Mouse (Mus musculus) thymus, adult 2 months (tissue): ENCODE measurements at regions not wholly inside any gene's neighbourhood (a gene's known extent, or its start where the extent isn't known, plus 50 kb on each side); places are given as distances from the start of the nearest gene placed in this dataset.

Experiments
- CTCF ChIP-seq: fragments of 200-500 bp; IDR thresholded peaks from 2 replicates; pipeline ENCODE4 v1.5.1; 2012; ENCODE audit warnings: mild to moderate bottlenecking, control low read depth, low read length, moderate library complexity, borderline replicate concordance; ENCODE audit not compliant: control insufficient read depth, poor library complexity, insufficient read depth; ENCODE audit errors: extremely low read depth
- POLR2A ChIP-seq: fragments of 200-500 bp; IDR thresholded peaks from 2 replicates; pipeline ENCODE4 v1.6.1; 2012; ENCODE audit warnings: mild to moderate bottlenecking, low read length, control low read depth, moderate library complexity; ENCODE audit not compliant: control insufficient read depth, poor library complexity, insufficient read depth; ENCODE audit errors: extremely low read depth

DNA sequence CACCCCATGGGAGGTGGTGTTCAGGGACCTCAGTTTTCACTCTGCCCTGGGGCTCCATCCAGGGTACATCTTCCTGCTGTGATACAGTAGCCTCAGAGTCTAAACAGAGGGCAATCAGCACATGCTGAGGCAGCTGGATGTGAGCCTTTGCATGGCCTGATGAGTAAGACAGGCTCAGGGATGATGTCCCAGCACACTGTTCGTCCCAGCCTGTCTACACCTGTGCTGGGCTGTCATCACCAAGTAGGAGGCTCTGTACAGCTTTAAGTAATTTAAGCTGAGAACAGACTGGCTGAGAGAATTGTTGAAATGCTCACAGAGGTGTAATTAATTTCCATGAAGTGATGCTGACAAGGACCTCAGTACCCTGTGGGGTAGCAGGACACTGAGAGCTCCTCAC, 132.8 kb upstream of the Adamts18 start:
- TF ChIP-seq POLR2A = no peak
- no peak for TF ChIP-seq CTCF
